Mouse (Mus musculus) spleen, adult 2 months (tissue): Measurements from ENCODE around the gene Olfr1328.

Source experiments
- CTCF ChIP-seq: fragments of 200-500 bp; IDR thresholded peaks from 2 replicates; pipeline ENCODE4 v1.5.1; 2011; ENCODE audit warnings: mild to moderate bottlenecking, inconsistent platforms; ENCODE audit not compliant: insufficient read depth, insufficient read length, insufficient replicate concordance; ENCODE audit errors: extremely low read depth
- POLR2A ChIP-seq: fragments of 200-500 bp; IDR thresholded peaks from 2 replicates; pipeline ENCODE4 v1.6.1; 2011; ENCODE audit warnings: low read depth, low read length, inconsistent platforms

DNA sequence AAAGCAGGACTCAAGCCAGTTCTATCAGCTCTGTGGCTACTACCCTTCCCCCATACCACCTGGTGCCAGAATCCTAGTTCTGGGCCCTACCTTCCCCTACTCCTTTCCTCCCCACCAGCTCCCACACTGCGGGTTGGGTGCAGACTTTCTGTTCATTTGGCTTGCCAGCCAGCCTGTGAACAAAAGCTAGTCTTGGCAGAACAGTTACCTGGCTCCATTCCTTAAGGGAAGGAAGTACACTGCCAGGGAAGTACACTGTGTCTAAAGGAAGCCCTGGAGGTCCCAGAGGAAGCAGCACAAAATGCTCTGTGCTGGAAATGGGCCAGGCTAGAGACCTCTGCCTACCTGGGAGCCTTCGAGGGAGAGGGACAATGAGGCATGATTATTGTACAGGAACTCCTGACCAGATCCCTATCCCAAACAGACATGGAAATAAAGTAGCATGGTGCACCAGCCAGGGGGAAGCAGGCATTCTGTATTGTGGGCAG is 22.8 kb upstream of the Olfr1328 start, which contains the start of gene Lao1:
- TF ChIP-seq CTCF (no peak), POLR2A (no peak)
